Mouse (Mus musculus): ENCODE data around the gene Slc35f6. TPM values are rescaled to one million over a fixed set of nuclear protein-coding genes. Genes with fewer than 3 reads are reported as not detected.

The Slc35f6 gene
- polyA plus RNA-seq, 2 experiments from 2014 or later, result 8.7 to 15.7 TPM

DNA sequence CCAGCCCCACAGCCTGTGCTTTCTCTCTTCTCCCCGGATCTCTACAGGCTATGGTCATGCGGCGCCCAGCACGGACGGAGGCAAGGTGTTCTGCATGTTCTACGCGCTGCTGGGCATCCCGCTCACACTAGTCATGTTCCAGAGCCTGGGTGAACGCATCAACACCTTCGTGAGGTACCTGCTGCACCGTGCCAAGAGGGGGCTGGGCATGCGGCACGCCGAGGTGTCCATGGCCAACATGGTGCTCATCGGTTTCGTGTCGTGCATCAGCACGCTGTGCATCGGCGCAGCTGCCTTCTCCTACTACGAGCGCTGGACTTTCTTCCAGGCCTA lies 25.9 kb upstream of the Slc35f6 start:
- ATAC-seq, result no peak

DNA sequence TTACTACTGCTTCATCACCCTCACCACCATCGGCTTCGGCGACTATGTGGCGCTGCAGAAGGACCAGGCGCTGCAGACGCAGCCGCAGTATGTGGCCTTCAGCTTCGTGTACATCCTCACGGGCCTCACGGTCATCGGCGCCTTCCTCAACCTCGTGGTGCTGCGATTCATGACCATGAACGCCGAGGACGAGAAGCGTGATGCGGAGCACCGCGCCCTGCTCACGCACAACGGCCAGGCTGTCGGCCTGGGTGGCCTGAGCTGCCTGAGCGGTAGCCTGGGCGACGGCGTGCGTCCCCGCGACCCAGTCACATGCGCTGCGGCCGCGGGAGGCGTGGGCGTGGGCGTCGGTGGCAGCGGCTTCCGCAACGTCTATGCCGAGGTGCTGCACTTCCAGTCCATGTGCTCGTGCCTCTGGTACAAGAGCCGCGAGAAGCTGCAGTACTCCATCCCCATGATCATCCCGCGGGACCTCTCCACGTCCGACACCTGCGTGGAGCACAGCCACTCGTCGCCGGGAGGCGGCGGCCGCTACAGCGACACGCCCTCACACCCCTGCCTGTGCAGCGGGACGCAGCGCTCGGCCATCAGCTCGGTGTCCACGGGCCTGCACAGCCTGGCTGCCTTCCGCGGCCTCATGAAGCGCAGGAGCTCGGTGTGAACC lies 25.4 kb upstream of the Slc35f6 start:
- peak; percentile 43 for ATAC-seq

DNA sequence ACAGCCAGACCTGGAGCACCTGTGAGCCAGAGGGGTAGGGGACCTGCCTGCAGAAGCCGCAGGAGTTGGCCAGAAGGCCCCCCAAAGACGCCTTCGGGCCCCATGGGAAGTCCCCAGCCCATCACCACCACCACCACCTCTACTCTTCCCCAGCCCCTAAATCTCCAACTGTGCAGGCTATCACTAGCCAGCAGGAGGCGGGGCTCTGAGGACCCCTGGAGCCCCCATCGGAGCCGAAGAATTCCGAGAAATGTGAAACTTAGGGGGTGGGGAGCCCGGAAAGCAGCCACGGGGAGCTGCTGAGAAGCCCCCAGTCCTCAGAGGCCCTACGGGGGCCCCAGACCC lies 24.9 kb upstream of the Slc35f6 start:
- ATAC-seq, result no peak

DNA sequence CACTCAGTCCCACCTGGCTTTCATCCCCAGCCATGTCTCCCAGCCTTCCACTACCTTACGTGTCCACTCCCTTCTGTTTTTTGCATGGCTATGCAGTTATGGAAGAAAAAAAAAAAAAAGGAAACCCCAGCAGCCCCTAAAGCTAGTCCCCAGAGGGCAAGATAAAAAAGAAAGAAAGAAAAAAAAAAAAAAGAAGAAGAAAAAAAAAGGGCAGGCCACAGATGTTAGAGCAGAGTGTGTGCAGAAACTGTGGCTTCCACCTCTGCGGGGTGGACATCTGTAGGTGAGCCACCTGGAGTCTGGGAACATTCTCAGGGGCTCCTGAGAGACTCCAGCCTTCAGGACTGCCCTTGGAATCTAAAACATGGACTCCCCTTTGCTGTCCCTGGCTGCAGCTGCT lies 24.4 kb upstream of the Slc35f6 start:
- ATAC-seq, result no peak

DNA sequence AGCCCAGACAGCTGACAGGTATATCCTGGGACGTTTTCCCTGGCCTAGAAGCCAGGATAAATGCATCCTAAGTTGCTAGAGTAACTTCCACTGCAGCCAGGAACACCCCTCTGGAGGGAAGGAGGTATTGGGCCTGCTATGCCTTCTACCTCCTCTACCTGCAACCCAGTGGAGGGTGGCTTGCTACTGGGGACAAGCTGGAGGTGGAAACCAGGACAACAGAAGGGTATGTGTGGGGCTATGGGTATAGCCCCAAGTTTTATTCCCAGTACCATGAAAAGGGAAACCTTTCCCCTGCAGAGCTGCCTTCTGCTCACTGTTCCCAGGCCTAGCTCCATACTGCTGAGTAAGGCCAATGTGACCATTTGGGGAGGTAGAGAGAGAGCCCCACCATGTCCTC lies 23.4 kb upstream of the Slc35f6 start:
- ATAC-seq, result no peak

DNA sequence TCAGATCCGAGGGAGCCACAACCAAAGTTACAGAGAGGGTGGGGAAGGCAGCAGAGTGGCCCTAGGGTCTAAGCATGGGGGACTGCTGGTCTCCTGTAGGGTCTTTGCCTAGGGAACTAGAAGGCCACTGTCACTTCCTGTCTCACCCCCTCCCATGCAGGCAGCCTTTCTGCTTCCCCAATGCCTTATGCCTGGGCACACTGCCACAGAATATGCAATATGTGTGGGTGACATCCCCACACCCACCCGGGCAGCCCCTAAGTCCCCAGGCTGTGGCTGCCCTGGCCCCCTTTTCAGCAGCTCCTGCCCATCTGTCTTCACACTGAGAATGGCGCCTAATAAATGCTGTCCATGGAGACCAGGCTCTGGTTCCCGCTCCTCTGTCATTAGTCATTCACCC lies 22.8 kb upstream of the Slc35f6 start:
- ATAC-seq, result no peak

DNA sequence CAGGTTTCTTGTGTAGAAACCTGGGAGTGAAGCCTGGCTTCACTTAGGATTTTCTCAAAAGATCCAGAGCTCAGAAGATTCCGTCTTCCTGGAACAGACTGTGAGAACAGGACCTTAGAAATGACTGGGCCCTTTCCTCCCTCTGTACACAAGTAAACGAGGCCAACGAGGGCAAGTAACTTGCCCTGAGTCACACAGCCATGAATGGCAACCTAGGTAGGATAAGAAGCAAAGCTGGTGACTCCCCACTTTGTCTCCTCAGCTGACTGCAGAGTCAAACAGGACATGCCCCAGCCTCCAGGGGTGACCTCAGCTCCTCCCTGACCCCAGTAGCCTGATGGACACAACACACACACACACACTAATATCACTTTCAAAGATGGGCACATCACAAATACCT lies 22.4 kb upstream of the Slc35f6 start:
- ATAC-seq, result no peak

DNA sequence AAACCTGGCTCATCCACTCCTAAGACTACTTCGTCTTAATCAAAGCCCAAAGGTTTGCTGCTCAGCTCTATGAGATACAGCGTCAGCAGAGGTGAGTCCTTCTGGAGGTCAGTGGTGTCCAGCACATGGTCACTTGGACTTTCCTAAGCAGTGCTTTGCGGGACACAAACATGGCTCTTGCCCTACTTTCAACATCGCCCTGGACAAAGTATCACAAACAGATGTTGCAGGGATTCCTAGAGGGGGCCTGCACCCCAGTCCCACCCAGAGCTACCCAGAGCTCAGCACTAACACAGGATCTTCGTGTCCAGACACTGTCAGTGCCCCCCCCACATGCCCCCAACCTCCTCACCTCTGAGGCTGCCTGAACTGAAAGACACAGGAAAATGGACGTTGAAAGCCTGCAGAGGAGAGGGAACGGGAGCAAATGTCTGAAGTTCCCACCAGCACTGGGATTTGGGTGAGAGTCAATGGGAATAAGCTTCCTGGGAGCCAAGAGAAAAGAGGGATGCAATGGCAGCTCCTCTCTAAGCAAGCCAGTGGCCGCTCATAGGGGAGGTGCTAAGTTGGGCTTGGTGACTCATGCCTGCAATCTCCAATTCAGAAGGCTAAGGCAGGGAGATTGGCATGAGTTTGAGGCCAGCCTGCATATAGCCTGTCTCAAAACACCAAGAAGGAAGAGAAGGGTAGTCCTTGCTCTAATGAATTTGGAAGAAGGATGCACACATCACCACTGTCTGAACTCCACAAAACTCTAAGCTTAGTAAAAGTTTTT lies 21.2 kb upstream of the Slc35f6 start:
- ATAC-seq, result no peak

DNA sequence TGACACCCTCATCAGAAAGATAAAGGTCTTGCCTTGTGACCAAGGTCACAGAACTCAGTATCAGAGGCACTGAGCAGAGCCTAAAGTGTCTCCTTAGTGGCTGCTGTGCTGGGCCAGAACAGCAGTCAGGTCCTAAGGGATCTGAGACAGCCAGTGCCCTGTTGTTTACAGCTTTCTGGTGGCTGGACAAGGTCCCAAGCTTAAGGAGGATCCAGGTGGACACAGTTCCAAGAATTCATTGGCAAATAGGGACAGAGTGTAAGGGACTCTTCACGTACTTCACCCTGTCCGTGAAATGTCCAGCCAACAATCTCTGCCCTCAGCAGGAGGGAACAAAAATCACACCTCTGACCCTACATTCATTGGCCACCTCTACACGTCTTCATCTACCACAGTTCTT lies 19.2 kb upstream of the Slc35f6 start:
- no peak for ATAC-seq

DNA sequence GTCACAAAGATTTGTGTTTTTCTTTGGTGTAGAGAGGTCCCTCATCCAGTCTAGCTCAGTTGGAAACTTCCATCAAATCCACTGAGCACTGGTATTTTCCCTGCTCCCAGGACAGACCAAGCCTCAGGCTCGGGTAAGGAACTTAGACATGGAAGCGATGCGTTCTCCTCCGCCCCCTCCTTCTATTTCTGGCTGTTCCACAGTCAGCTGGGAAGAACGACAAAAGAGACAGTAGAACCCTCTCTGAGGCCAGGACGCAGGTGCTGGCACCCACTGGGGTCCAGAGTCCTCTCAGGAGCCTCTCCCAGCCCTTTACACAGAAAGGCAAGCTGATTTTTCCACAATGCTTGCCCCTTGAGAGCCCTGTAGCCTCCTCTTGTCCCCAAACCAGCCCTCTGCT lies 17.3 kb upstream of the Slc35f6 start:
- ATAC-seq, result no peak

DNA sequence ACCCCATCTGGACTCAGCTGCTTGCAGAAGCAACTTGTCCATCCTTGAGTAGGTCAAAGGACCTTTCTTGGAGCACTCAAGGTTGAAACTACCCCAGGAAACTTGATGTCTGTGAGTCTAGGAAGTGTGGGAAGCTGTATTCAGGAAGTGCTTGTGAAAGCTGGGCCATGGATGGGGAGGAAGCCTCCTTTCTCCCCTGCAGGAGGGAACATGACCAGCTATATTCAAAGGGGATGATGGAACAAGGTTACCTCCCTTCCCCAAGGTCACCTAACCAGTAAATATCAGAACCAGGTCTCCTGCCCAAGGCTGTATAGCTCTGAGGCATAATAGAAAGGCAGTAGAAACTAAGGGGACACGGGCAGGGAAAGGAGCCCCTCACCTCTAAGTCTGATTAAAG lies 15.6 kb upstream of the Slc35f6 start:
- no peak for ATAC-seq

DNA sequence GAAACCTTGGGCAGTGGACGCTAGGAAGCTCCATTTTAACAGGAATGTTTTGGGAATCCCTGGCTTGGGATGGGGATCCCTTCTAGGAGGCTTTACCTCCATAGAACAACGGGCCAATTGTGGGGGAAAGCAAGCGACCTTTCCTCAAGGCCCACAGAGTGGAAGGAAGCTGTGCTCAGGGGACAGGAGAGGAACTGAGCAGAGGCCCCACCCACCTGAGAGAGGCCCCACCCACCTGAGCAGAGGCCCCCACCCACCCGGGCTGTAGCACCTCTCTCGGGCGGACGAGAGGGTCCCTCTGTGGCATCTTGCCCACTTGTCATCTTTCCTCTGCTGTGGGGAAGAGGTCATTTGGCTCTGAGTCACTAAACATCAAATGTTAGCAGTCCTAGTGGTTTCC lies 10.7 kb upstream of the Slc35f6 start:
- ATAC-seq, result no peak

DNA sequence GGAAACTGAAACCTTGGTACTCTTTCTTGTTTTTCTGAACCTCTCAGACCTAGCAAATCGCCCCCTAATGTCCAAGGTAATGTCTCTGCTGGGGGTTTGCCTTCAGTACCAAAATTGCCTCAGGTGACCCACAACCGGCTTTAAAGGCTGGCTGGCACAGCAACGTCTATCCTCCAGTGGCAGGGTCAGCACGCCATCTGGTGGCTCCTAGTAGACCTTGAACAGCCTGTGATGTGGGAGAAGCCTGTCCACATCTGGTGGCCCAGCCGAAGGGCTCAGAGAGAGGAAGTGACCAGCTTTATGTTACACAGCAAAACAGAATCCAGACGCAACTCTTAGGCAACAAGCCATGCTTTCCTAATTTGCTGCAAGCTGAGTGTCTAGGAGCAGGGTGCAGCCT lies 9.7 kb upstream of the Slc35f6 start:
- ATAC-seq, result no peak

DNA sequence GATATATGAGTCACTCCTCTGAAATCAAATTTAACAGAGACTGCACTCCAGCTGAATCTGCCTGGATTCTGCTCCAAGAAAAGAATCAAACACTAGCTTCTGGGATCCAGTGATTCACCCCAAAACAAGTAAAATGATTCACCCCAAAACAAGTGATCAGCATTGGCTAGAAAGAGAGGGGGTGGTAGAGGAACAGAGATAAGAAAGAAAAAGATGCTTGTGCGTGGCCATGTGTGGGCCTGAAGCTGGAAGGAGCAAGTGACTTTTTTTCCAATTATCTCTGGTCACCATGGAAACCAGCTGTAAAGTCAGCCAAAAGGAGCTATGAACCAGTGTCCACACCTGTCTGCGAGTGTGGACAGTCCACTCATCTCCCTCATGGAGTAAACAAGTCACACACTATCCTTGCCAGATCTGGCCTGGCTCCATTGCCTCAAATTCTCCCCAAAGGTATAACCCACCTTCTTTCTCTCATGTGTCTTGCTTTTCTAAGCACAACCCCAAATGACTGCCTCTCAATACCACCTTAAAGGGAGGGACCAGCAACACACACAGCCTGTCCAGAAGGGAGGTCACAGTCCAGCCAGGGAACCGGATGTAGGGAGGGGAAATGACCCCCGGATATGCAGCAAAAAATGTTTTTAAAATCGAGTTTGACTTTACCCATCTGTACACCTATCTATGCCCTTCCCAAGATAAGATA lies 4.1 kb upstream of the Slc35f6 start:
- ATAC-seq, result no peak

DNA sequence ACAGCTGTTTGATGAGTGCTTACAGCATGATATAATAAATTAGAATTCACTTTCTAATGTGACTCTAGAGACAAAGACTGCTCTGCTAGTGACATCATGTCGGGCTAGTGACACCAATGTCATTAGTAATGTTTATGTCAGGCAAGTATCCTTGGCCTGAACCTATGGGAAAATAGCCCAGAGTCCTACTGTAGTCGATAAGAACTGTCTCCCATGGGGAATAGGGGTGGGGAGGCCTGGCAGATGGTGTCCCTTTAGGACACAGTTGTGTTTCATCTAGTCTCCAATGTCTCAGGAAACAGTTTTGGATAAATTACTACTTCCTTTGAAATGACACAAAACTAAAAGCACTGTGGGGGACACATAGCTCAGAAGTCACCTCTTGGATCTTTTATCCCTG lies 1.7 kb upstream of the Slc35f6 start:
- ATAC-seq, result no peak

DNA sequence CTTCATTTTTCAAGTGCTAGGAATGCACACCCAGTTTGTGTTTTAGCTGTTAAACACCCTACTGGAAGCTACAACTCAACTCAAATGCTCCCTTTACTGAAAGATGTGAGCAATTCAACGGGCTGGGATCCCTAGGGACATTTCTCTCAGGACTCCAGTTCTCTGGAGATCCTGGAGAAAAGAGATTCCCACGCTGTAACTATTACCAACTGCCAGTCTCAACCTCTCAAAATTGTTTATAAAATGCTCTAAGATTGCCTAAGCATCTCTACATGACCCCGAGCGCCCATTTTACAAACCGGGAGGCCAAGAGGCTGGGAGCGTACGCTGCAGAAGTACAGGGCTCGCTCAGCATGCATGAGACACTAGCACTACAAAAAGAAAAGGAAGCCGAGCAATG lies 337 bp upstream of the Slc35f6 start:
- ATAC-seq, result peak; percentile 40

DNA sequence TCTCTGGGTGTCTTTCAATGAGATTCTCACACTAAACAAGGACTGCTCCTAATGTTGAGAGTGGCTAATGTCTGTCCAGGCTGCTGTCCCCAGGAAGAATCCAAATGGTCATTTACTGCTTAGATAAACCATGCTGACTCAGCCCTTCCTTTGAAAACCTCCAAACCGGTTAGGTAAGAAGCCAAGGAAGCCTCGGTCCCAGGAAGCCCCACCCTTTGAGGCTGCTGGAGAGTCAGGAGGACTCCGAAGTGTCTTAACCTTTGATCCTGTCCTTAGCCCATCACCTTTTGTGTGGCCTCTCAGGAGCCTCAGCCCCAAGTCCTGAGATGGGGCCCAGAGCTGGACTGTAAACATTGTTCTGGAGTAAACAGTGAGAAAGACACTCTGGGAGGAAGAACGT lies 1.8 kb downstream of the Slc35f6 start:
- no peak for ATAC-seq

DNA sequence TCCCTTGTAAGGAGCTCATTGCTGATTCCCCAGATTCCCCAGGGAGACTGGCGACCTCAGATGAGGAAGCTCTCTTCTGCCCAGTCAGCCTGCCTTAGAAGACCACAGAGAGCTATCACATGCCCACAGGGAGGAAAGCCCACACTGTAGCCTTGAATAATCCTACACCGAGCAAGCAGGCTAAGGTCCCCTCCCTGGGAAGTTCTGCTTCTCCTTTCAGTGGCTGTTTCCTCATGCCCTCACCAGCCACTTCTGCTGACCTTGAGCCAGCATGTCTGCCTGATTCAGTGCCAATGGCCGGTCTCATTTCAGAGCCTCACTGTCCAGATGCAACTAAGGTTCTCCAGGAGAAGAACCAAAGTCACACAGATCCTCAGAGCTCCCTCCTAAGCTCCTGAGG lies 3.0 kb downstream of the Slc35f6 start:
- no peak for ATAC-seq

DNA sequence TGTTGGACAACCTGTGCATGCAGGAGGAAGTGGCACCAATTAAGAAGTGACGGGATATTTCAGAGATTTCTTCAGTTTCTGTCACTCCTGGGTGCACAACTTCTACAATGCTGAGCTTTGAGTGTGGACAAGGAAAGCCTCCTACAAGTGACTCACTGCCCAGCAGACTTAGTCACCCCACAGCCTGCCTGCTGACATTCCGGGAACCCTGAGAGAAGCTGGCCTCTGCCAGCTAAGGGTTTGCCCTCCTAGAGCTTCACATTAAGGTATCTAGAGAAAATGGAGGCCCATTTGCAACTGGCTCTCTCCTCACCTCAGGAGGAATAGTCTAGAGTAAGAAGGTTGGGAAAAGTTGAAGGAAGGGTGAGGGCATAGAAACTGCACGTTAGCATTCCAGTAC lies 3.8 kb downstream of the Slc35f6 start:
- no peak for ATAC-seq

DNA sequence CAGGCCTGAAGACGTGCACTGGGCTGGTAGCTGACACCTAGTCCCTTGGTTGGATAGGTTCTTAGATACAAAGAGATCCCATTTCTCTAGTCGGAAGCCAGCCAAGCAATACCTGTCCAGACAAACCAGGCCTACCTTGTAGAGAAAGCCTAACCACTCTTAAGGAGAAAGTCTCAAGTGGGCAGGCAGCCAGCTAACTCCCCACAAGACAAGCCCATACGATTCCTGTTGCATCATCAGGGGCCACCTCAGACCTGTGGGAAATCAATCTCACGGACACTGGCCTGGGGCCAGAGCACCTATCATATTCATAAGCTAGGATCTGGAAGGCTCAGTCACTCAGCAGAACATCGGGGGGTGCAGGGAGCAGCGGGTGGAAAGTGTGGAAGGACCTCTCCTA lies 5.5 kb downstream of the Slc35f6 start:
- ATAC-seq, result no peak

DNA sequence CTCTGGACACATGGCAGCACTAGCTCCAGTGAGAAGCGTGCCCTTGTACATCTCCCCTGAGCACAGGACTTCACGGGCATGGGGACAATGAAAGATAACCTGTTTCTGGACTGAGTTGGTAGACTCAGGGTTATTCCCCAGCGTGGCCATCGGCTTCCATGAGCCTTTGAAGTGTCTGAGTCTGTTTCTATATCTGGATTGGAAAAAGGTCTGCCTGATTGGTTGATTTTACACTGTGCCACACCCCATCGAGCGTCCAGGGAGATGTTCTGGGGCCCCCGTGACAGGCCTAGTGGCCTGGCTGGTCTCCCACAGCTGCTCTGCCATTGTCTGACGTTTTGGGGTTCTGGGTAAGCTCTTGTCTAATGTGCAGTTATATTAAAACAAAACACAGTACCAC lies 7.3 kb downstream of the Slc35f6 start:
- ATAC-seq, result no peak

DNA sequence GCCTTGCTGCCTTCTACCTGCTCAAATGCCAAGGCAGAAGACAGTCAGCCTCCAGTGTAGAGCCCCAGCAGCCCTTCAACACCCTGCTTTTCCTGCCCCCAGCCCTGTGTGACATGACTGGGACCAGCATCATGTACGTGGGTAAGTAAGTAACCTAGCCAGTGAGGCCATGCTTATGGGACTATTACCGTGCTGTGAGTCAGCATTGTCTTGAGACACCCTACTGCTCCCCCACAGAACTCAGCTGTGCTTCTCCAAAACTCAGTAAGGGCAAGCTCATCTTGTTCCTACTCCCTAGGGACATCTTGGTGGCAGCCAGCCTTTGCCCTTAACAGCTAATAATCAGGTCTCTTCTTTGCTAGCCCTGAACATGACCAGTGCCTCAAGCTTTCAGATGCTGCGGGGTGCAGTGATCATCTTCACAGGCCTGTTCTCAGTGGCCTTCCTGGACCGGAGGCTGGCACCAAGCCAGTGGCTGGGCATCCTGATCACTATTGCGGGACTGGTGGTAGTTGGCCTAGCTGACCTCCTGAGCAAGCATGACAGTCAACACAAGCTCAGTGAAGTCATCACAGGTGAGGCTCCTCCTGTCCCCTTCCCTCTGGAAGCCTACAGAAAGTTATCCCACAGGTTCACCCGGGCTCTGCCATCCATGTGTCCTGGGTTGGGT lies 7.9 kb downstream of the Slc35f6 start:
- ATAC-seq, result no peak

DNA sequence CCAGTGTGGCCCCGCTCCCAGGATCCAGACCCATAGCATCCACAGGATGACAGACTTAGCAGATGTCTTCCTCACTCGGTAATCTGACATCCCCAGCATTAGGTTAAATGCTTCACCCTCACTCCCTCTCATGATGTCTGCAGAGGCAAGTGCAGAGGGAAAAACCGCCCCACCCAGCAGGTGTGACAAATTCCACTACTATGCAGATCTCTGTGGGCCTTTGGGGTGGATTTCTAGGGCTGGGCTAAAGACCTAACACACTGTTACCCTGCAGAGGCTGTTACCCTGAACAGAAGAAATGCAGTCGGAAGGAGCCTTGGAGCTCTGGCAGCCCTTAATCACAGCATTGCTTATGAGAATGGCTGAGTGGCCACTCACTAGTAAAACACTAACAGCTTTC lies 11.3 kb downstream of the Slc35f6 start:
- no peak for ATAC-seq

DNA sequence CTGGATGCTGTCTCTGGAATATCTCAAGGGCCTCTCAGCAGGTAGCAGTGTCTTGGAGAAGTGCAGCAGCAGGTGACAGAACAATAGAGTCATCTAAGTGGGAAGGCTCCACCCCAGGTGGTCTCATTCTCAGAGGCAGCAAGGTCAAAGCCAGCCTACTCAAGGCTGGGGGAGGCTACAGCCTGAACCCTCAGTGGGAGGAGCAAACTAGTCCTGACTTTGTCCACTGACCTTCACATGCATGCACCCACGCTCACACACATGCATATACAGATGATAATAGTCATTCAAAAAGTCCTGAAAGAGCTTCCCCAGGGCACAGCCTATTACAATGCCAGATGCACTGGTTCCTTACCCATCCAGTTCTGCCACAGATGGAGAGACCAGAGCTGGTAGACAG lies 12.5 kb downstream of the Slc35f6 start:
- no peak for ATAC-seq

All from activated CD4-positive, CD25-positive, alpha-beta regulatory T cell, adult 4 months (primary cell).